Mouse (Mus musculus) embryonic stem cell, embryonic (primary cell): ENCODE data around the gene 1700067K01Rik.

ENCODE experiments used
- CTCF ChIA-PET, 4 experiments: fragments of 300-600 bp in 2 of 4; fragments of 350-600 bp in 2 of 4; sonication (Branson Sonifier 250); formaldehyde crosslinking; loops; one replicate each; lab custom pipeline; 2022; ENCODE audit warnings: inconsistent platforms in 2 of 4; lab: Charles Lee
- POLR2A ChIA-PET, 4 experiments: fragments of 300-600 bp in 2 of 4; fragments of 350-600 bp in 2 of 4; sonication (Branson Sonifier 250); formaldehyde crosslinking; loops; one replicate each; lab custom pipeline; 2022; ENCODE audit warnings: antibody characterized with exemption in 4 of 4, inconsistent platforms in 1 of 4; lab: Charles Lee

The 1700067K01Rik gene

DNA sequence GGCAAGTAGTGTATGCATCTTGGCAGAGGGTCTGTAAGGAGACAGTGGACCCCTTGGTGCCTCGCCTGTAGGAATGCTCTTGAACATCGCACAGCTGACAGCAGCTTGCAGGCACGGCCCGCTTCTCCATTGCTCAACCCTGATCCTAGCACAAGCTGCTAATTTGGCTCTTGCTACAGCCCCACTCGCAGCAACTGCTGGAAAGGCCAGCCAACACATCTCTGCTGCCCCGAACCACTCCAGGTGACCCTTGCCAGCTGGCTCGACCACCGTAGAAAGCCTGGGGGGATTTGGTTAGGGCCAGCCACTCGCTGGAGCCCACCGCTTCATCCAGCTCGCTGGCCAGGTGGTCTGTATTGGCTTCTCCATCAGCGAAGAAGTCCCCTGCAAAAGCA, 41.6 kb downstream of the 1700067K01Rik start:
- ChIA-PET CTCF (interaction anchor here in 3 of 4 experiments (0.5 to 3.1 kb wide), 10 partner anchors 10 to 165 kb away, joined by 3 to 9 read pairs (median 4); partner anchors contain the start of gene Dcaf15 (in 1 of the 3)), POLR2A (interaction anchor here (0.6 to 5.1 kb wide), 15 partner anchors 9 to 162 kb away, joined by 3 to 25 read pairs (median 4); partner anchors contain the start of genes Dcaf15 (in 1 of the 4), Gm10643 (in 1 of the 4), Palm3 (in 1 of the 4) and Rfx1 (in 1 of the 4))

DNA sequence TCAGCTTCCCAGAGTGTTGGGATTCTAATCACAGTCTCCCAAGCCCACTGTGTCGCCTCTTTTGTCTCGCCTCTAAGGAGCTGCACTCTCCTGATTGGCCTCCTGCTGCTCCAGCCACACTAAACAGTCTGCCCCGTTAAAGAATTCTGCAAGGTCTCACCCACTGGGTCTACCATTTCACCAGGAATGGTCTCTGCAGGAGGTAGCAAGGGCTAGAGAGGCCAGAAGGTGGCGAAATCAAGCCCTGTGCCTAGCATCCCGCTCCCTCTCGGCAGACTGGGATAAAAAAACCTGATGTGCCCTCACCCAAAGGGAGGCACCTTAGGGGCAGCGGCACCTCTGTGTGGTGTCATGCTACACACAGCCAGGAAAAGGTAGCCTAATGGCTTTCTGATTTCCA, 42.8 kb downstream of the 1700067K01Rik start:
- POLR2A ChIA-PET = interaction anchor here (0.6 to 5.1 kb wide), 17 partner anchors 10 to 303 kb away, joined by 3 to 25 read pairs (median 4); partner anchors contain the start of genes Dcaf15 (in 2 of the 4), Rfx1 (in 2 of the 4), Adgre5 (in 1 of the 4) and Asf1b (in 1 of the 4)

DNA sequence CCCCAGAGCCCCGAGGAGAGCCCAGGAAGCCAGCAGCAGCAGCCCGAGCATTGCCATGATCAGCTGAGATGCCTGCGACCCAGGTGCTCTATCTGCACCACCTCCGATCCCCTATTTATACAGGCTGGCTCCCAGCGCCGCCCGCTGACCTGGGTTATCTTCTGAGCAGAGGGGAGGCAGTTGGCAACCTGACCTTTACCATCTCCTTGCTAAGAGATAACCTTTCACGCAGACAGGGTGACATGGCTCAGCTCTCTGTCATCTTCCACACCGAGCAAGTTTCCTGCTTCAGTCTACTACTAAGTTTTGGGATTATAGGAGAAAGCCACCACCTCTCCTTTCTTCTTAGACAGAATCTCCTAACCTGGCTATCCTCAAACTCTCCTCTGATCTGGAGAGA, 43.6 kb downstream of the 1700067K01Rik start, which contains the start of gene Rln3:
Gene Rln3, minus strand, starts transcription at position 101 of the 400 bp plus-strand sequence.
- POLR2A ChIA-PET = interaction anchor here (0.7 to 5.1 kb wide), 15 partner anchors 9 to 304 kb away, joined by 3 to 25 read pairs (median 4); partner anchors contain the start of genes Dcaf15 (in 2 of the 4), Rfx1 (in 2 of the 4), Adgre5 (in 1 of the 4) and Asf1b (in 1 of the 4)
- CTCF ChIA-PET = interaction anchor here (0.6 to 1.7 kb wide), 12 partner anchors 9 to 547 kb away, joined by 3 to 7 read pairs (median 3); no protein-coding TSS in a partner anchor

More for the DNA sequence above, 42.8 kb downstream of the 1700067K01Rik start:
- CTCF ChIA-PET = interaction anchor here (0.6 to 3.1 kb wide), 15 partner anchors 10 to 548 kb away, joined by 3 to 9 read pairs (median 3); no protein-coding TSS in a partner anchor

DNA sequence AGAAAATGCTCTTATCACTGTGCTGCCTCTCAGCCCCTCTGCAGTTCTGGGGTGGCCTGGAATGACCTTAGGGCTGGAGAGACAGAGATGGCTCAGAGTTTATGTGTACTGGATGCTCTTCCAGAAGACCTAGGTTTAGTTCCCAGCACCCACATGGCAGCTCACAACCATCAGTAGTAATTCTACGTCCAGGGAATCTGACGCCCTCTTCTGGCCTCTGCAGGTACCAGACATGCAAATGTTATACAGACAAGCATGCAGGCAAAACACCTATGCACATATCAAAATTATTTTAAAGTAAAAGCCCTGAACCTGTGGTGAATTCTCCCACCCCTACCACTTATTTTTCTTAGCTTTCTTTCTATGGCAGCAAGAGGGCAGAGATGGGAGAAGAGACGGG, 45.2 kb downstream of the 1700067K01Rik start:
- ChIA-PET POLR2A (interaction anchor here in 2 of 4 experiments (0.6 to 1.4 kb wide), 6 partner anchors 11 to 935 kb away, joined by 3 to 7 read pairs (median 4); partner anchors contain the start of gene Rfx1 (in 1 of the 2)), CTCF (interaction anchor here in 2 of 4 experiments (0.6 to 0.8 kb wide), 4 partner anchors 15 to 174 kb away, joined by 3 to 4 read pairs (median 3); partner anchors contain the start of genes Asf1b (in 1 of the 2) and Gm10644 (in 1 of the 2))

DNA sequence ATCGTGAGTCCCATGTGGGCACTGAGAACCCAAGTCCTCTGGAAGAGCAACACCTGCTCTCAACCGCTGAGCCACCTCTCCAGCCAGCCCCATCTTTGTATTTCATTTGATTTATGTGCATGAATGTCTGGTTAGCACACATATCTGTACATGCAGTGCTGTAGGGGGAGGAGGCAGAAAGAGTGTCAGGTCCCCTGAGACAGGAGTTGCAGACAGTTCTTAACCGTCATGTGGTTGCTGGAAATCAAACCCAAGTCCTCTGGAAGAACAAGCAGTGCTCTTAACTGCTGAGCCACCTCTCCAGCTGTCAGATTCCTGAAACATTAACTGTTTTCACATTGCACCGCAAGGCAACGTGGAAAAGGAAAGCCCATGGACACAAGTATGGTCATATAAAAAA, 46.9 kb downstream of the 1700067K01Rik start:
- ChIA-PET CTCF (interaction anchor here in 1 of 4 experiments (1.2 kb wide), 1 partner anchor 9 kb away, joined by 3 read pairs; no protein-coding TSS in a partner anchor), POLR2A (interaction anchor here in 1 of 4 experiments (1.7 to 4.1 kb wide), 2 partner anchors 9 to 20 kb away, joined by 6 to 25 read pairs; partner anchors contain the start of gene Rfx1)

DNA sequence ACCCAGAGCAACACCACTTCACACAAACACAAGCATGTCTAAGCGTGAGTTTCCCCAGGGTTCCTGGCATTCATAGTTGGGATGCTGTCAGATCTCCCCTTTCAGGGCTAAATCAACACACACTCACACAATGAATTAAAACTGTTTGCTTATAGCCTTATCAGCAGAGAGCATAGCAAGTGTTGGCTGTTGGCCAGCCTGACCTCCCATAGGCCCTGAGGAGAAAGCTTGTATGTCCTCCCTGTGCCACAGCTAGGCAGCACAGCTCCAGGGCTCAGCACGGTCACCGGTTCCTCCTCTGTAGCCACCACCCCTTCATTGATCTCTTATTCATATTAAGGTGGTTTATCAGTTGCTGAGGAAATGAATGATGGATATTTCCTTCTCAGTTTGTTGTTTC, 51.4 kb downstream of the 1700067K01Rik start:
- ChIA-PET CTCF (interaction anchor here in 3 of 4 experiments (0.5 to 1.8 kb wide), 5 partner anchors 17 to 158 kb away, joined by 3 to 4 read pairs (median 3); no protein-coding TSS in a partner anchor), POLR2A (interaction anchor here in 3 of 4 experiments (0.6 to 2.8 kb wide), 7 partner anchors 9 to 78 kb away, joined by 3 to 20 read pairs (median 4); partner anchors contain the start of genes Il27ra (in 2 of the 3), Rfx1 (in 1 of the 3) and Rln3 (in 1 of the 3))

DNA sequence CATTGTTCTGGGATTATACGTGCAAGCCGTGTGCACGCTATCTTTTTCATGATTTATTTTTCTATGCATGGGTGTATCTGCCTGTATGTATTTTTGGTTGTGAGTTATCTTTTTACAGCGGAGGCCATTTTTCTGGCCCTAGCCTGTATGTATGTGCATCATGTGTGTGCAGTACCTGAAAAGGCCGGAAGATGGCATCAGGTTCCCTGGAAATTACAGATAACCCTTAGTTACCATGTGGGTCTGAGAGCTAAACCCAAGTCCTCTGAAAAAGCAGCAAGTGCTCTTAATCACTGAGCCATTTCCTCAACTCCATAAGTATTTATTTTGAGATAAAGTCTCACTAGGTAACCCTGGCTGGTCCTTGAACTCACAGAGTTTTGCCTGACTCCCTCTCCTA, 51.9 kb downstream of the 1700067K01Rik start:
- ChIA-PET CTCF (interaction anchor here in 3 of 4 experiments (0.6 to 1.8 kb wide), 8 partner anchors 9 to 157 kb away, joined by 3 to 5 read pairs (median 4); partner anchors contain the start of genes Il27ra (in 1 of the 3) and Rln3 (in 1 of the 3)), POLR2A (interaction anchor here in 3 of 4 experiments (0.6 to 2.8 kb wide), 15 partner anchors 9 to 217 kb away, joined by 3 to 27 read pairs (median 4); partner anchors contain the start of genes Rfx1 (in 3 of the 3), Il27ra (in 2 of the 3), Ccdc130 (in 1 of the 3) and Dcaf15 (in 1 of the 3))
